Mouse (Mus musculus) MEL (cell line): Measurements from ENCODE around the gene Gpr137.

ENCODE experiments used
- ELF1 ChIP-seq: IDR thresholded peaks from 2 replicates; pipeline ENCODE4 v1.6.1; 2014; ENCODE audit warnings: low read depth, mild to moderate bottlenecking, inconsistent platforms, low read length, improper control_type of control experiment, moderate library complexity
- USF2 ChIP-seq, 2 experiments: IDR thresholded peaks; 2 replicates each; pipeline ENCODE4 v1.6.1; 2011 to 2012; ENCODE audit warnings: improper control_type of control experiment in 2 of 2, low read length in 2 of 2, borderline replicate concordance in 1 of 2, inconsistent platforms in 1 of 2, low read depth in 1 of 2, mild to moderate bottlenecking in 1 of 2; ENCODE audit not compliant: insufficient read depth in 1 of 2
- ZNF384 ChIP-seq: IDR thresholded peaks from 2 replicates; pipeline ENCODE4 v1.6.1; 2012; ENCODE audit warnings: low read depth, mild to moderate bottlenecking, inconsistent platforms, low read length, improper control_type of control experiment

DNA sequence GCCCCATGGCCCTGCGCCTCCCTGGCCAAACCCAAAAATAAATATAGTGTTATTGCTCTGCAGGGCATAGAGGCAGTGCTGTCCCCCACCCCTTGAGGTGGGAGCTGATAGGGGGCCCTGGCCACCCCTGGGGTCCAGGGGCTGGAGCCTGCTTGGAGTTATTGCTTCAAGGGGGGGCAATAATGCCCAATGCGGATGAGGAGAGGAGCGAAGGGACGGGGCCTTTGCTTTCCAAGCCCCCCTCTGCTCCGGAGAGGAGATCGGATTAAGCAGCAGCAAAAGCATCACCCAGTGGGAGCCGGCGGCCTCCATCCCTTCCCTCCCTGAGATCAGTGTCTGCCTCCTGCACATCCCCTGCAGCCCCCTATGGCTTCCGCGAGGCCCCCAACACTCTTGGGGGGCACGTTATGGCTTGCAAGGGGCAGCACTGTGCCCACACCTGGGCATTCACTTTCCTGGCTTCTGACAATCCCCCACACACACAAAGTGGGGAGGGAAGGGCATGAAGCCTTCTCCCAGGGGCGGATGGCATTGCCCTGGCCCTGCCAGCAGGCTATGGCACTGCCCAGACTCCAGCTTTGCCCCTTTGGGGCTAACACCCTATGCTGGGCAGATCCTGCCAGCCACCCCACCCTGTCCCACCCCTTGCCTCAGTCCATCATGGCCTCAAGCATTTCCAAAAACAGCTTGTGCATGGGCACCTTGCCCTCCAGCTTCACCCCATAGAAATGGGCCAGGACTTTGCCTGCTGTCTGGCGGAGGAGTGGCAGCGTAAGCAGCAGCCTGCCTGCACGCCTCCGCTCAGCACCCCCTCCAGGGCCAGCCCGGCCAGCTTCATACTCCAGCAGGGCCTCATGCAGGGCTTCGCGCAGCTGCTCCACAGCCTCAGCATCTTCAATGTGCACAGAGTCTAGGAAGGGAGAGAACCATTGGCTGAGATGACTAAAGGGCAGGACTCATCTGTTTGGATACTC is 30.9 kb downstream of the Gpr137 start:
- TF ChIP-seq ELF1 (no peak), USF2 (IDR thresholded peaks at IDR 0.05; ENCODE audit: borderline replicate concordance in 1 of 2, insufficient read depth in 1 of 2, low read depth in 1 of 2, low read length in 2 of 2) (no peak), ZNF384 (no peak)
